Mouse (Mus musculus): ENCODE data around the gene Mamstr. TPM values are rescaled to one million over a fixed set of nuclear protein-coding genes. Genes with fewer than 3 reads are reported as not detected.

The Mamstr gene
- 0.64 TPM in 1 of 2 replicates, not detected in the other for total RNA-seq (2015)
- total RNA-seq (2017), result 0.12 TPM in 1 of 2 replicates, not detected in the other

DNA sequence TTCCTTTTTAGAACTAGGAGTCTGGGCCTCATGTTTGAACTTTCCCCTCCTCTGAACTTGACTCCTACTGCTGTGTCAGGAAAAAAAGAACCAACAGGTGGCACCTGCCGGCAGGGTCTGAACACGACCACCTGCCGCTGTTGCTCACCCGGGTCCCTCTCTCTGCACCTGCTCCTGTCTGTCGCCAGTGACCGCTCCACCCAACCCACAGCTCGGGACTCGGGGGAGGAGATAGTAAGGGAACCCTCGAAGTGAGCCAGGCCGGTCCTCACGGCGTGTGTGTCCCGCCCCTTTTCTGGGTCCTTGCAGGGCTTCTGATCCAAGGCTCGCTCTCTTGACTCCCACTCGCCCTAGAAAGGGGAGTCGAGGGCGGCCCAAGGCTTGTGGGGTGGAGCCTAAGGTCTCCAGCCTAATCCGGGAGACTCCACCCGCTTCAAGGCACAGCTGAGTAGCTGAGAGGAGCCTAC, at the start of gene Mamstr:
TSS of gene Mamstr (plus strand) at position 417 of the 467 bp plus-strand sequence.
- no peak for ATAC-seq (replicated peaks; ENCODE audit: poor library complexity)

DNA sequence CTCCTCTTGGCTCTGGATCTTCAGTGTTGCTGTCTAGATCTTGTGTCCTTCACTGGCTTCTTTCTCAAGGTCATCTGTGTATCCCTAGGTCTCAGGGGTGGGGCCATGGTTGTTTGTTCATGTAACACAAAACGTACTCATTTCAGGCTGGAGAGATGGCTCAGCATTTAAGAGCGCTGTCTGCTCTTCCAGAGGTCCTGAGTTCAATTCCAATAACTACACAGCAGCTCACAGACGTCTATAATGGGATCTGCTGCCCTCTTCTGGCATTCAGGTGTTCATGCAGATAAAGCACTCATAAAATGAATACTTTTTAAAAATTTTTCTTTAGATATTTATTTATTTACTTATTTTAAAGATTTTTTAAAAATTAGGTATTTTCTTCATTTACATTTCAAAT, 48.9 kb upstream of the Mamstr start:
- no peak for ATAC-seq (replicated peaks; ENCODE audit: poor library complexity)

DNA sequence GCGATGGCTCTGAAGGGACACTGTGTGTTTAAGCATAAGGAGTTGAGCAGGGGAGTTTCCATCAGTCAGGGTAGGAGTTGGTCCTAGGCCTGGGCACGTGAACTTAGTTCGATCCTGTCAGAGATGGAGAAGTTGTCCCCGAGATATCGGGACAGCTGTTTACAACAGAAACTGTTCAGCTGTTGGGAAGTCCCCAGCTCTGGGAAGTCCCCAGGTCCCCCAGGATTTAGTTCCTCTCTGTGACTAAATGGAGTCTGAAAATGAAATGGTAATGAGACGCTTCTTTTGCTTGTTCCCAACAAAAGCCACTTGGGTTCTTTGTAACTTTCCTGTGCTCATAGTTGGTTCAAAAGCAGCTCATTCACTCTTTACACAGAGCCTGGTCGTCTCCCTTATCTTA, 47.9 kb upstream of the Mamstr start:
- ATAC-seq (replicated peaks; ENCODE audit: poor library complexity), result no peak

DNA sequence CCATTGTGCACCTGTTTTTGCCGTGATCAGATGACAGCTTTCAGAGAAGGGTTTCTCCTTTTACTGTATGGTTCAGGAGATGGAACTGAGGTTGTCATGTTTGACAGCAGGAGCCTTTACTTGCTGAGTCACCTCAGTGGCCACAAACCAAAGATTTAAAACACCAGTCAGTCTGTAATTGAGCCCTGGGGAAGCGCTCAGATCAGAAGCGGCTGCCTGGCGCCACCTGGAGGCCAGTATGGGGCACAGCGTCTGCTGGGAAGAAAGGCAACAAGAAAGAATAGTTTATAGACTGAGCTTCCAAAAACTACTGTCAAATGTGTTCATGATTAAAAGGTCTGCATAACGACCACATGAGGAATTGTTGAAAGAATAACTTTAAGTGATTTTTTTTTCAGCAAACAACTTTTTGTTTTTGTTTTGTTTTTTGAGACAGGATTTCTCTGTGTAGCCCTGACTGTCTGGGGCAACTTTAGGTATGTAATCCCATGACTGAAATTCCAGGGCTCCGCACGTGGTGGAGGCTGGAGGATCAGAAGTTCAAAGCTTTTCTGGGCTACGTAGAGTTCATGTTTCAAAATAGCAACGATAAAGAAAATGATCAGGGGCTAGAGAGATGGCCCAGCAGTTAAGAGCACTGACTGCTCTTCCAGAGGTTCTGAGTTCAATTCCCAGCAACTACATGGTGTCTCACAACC, 46.5 kb upstream of the Mamstr start:
- peak; percentile 71 for ATAC-seq (replicated peaks; ENCODE audit: poor library complexity)

DNA sequence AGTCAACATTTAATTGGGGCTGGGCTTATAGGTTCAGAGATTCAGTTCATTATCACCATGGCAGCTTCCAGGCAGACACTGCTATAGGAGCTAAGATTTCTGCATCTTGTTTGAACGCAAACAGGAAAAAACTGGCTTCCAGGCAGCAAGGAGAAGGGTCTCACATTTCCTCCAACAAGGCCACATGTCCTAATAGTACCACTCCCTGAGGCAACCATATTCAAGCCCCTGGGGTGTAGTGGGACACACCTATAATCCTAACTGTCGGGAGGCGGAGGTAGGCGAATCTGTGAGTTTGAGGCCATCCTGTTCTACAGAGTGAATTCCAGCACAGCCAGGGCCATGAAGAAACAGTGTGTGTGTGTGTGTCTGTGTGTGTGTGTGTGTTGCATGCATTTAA, 44.6 kb upstream of the Mamstr start:
- ATAC-seq (replicated peaks; ENCODE audit: poor library complexity), result no peak

DNA sequence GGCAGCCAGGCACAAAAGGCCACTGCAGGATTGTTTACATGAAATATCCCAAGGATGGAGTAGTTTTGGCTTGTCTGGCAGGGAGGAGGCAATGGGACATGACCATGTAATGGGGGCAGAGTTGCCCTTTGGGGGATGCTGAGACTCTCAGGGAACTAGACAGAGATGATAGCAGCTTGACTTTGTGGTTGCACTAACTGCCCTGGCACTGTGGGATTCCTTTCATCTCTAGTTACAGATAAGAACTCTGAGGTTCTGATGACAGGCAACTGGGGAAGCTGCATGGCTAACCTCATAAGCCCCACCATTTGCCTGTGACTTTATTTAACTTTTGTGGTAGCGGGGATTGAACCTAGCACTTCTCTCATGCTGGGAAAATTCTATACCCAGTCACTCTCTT, 43.7 kb upstream of the Mamstr start:
- ATAC-seq (replicated peaks; ENCODE audit: poor library complexity), result peak; percentile 24; the same call in 1 of the 2 replicates

DNA sequence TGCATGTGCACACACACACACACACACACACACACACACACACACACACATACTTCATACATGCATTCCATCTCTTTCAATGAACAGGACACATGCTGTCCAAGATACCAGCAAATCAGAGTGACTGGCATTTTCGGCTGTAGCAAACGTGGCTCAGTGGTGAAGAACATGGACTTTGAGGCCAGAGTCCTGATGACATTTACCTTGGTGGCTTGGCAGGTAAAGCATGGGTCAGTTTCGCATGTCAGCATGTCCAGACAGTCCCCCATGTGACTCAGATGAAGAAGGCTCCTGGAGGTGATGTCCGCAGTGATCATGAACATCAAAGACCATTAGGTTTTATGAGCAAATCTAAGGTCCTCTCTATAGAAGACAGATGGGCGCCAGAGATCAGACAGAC, 42.8 kb upstream of the Mamstr start:
- ATAC-seq (replicated peaks; ENCODE audit: poor library complexity), result no peak

DNA sequence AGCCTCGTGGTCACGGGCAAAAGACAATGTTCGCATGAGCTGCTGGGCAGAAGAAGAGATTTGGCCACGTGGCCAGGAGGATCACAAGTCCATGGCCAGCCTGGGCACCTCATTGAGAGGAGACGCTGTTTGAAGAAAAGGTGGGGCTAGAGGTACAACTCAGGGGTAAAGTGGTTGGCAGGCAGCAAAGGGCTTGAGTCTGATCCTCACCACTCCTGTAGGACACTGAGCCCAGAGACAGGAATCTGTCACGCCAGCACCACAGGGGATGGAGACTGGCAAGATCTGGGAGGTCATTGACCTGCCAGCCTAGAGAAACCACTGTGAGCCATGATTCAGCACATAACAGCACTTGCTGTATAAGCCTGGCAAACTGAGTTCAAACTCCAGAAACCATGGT, 42.2 kb upstream of the Mamstr start:
- no peak for ATAC-seq (replicated peaks; ENCODE audit: poor library complexity)

DNA sequence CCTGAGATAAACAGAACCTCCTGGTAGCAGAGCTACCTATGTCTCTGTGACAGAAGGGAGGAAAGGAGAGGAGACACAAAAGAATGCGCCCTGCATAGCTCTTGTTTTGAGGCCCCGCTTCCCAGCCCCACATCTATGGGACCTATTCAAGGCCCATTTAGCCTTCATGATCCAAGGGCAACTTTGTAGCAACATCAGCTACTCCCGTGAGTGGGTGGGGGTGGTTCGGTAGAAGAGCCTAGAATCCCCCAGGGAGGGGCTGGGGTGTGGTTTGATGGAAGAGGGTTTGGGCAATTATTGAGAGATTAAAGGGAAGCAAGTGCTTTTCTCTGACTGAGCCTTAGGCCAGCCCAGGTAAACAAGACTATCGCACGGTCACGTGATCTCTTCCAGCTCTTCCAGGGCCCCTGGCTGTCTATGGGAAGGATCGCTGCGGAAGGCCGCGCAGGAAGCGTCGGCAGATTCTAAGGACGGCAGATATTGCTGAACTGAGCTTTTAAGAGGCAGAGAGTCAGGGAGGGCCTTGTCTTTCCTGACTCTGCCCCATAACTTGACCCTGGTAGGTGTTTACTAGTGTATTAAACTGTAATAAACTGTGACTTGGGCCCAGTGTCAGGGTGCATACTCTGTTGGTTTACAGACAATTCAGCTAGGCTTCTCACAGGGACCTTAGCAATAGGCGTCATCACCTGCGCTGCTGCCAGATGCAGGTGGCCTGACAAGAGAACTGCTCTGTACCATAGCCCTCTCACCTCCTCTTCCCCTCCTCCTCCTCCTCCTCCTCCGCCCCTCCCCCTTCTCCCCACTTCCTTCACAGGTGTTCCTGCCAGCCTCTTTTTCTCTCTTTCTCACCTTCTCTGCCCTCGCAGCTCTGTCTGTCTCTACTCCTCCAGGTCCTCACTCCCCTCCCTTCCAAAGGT, 40.6 kb upstream of the Mamstr start:
- ATAC-seq (replicated peaks; ENCODE audit: poor library complexity), result no peak

DNA sequence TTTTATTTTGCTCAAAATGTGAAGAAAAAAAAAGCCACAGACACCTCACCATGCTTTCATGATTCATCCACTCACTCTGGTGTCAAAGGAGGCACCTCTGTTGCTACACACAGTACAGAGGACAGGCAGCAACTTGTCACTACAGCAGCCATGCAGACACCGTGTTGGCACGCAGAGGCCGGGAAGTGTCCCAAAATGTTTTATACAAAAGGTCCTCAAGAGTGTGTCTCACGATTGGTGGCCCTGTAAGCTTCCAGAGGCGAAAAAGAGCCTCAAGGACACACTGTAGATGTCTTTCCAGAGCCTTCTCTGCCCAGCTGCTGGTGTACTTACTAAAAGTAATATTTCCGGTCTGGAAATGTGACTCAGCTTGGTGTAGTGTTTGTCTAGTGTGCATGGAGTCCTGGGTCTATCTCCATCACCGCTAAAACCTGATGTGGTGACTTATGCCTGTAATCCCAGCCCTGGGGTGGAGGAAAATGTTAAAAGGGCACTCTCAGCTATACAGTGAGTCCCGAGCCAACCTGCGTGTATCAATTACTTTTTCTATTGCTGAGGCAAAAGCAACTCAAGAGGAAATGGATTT, 34.0 kb upstream of the Mamstr start:
- ATAC-seq (replicated peaks; ENCODE audit: poor library complexity), result no peak

DNA sequence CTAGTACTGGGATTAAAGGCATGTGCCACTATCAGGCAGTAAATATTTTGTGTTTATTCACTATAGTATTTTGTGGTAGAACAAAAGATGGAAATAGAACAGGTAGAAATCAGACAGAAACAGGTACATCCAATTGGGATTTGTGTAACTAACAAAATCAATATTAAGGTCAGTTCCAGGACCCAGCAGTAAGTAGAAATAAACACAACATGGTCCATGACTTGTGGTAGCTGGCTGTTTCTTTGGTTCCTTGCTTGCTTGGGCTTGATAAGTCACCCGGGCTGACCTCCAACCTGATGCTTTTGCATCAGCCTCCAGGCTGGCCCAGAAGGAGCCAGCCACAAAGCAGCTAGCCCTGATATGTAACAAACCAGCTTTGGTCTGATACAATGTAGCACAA, 30.3 kb upstream of the Mamstr start:
- no peak for ATAC-seq (replicated peaks; ENCODE audit: poor library complexity)

DNA sequence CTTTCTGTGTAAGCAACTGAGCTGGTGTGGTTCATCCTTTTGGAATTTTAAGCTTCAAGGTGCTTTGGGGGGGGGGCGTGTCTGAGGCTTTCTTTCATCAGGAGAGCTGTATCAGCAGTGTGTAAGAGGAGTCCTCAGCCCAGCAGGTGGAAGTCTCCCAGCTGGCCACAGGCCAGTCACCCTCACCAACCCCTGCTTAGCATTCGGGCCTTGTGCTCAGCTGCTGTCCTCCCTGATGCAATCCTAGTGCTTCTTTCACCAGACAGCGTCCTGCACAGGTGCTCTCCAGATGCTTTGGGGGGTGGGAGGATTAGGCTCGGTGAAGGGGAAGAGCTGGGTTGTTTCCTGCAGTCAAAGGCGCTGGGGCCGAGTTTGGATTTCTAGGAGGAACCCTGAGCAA, 23.5 kb upstream of the Mamstr start:
- ATAC-seq (replicated peaks; ENCODE audit: poor library complexity), result no peak

DNA sequence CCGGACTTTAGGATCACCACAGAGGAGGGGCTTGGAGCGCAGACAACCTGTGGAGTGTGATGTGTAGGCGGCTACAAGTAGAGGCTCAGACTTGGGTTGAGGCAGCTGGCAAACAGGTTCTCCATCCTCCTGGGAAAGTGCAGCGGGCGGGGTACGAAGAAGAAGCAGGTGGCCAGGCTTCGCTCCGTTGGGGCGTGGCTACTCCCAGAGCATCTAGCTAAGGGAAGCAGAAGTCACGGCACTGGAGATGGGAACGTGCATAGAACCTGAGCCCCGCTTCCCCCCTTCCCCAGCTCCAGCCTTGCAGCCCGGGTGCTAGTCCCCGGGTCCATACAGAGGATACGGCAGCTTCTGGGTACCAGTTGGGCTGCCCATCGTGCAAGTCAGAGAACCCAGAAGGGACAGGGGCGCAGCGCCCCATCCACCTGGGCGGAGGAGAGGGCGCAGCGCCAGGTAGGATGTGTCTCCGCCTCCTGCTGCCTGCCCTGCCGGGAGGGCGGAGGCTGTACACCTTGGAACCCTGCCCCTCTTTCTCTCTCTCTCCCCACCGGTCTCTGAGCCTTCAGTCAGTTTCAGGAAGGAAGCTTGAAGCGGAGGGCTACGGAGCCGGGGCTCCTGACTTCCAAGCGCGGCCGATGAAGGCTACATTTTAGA, 22.6 kb upstream of the Mamstr start, which contains the start of gene Fut1:
TSS of gene Fut1 (plus strand) at position 248 of the 654 bp plus-strand sequence.
- ATAC-seq (replicated peaks; ENCODE audit: poor library complexity), result no peak

DNA sequence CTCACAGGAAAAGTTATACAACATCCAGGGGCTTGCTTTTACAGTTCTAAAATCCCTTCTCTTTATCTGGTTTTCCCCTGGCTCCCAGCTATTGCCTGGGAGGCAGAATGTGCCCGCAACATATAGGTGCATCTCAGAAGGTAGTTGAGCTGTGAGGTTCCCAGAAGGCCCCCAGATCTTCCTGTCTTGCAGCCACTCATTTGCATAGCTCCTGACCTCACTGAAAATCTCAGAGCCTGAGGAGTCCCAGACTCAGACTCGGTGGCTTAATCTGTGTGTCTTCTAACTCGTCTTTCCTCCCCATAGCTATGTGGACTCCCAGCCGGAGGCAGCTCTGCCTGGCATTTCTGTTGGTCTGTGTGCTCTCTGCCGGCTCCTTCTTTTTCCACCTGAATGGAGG, 21.5 kb upstream of the Mamstr start:
- ATAC-seq (replicated peaks; ENCODE audit: poor library complexity), result no peak

DNA sequence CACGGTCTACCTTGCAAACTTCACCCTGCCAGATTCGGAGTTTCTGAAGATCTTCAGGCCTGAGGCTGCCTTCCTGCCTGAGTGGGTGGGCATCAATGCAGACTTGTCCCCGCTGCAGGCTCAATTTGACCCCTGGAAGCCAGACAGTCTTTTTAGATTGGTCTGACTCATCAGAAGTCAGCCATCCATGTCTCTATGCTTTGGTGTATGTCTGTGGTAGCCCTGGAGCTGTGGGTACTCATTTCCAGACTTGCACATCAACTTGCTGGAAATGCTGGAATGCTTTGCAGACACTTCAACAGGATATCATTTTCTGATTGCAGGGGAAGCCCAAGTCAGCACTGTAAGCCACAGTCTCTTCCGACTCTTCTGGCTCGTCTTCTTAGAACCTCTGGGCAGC, 20.2 kb upstream of the Mamstr start:
- ATAC-seq (replicated peaks; ENCODE audit: poor library complexity), result no peak

DNA sequence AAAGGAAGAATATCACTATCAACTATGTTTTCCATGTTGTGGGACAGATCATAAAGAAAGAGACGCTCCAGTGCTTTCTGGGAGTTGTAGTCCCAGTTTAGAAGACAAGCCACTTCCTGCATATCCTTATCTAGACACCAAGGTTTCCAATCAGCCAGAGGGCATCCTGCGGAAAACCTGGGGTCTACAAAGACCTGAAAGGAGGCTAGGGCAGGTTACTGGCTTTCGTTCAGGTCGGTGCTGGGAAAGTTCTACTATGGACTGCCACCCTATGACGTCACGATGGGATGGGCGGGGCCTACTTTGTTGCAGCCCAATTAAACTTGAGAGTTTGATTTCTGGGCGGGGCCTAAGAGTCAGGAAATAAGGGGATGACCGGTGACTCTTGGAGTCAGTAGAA, 18.3 kb upstream of the Mamstr start, which contains the start of gene Izumo1:
TSS of gene Izumo1 (plus strand) at position 369 of the 400 bp plus-strand sequence.
- peak; percentile 54; the same call in 1 of the 2 replicates for ATAC-seq (replicated peaks; ENCODE audit: poor library complexity)

DNA sequence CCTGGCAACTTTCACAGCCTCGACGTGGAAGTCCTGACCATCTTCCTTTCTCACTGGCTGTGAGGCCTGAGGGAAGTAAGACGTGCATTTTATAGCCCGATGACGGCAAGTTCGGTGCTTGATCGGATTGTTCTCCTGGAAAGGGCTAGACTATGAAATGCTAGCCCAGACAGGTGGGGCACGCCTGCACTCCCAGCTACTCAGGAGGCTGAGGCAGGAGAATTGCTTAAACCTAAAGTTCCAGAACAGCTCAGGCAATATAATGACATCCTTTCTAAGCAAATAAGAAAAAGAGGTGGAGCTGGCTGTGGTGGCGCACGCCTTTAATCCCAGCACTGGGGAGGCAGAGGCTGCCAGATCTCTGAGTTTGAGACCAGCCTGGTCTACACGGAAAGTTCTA, 16.3 kb upstream of the Mamstr start:
- ATAC-seq (replicated peaks; ENCODE audit: poor library complexity), result no peak

DNA sequence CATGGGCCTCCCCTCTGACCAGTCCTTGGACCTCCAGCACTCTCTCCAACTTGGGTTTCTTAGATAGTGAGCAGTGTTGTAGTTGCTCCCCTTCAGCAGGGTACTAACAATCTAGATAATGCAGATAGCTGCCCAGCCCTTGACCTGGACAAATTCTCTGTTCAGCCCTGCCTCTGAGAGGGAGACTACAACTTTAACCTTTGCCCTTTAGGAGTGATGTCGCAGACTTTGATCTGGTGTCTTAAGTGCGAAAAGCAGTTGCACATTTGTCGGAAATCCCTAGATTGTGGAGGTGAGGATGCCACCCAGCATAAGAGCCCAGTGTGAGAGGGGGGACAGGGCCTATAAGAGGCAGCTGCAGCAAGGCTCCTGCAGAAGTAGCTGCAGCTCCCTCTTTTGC, 15.1 kb upstream of the Mamstr start:
- ATAC-seq (replicated peaks; ENCODE audit: poor library complexity), result no peak

DNA sequence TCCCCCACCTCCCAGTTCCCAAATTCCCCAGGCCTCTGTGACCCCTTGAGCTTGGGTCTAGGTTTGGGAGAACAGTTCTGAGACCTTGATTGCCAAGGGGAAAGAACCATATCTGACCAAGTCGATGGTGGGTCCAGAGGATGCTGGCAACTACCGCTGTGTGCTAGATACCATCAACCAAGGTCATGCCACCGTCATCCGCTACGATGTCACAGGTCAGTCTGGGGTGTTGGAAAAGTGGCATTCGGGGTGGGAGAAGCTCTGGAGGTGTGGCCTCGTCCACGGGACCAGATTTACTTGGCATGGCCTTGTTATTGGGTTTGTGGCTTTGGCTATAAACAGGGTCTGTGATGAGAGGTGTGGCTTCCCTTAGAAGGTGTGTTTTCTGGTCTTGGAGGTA, 14.3 kb upstream of the Mamstr start:
- ATAC-seq (replicated peaks; ENCODE audit: poor library complexity), result no peak

DNA sequence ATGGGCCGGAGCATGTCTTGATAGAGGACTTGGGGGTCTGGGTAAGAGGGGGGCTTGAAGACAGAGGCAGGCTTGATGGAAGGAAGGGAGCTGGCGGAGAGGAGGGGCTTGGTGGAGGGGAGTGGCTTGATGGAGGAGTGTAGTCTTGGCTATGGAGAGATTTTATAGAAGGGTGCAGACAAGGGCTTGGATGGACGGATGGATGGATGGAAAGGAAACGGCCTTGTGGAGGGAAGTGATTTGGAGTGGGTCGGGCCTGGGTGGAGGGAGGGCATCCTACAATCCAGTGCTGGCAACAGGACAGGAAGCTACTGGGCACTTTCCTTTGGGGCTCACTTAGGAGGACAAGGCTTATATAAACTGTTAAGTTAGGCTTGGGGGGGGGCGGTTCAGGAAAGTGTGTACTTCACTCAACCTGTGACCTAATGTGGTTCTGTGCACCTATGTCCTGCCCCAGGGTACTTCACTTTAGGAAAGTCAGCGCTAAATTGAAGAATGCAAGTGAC, 13.2 kb upstream of the Mamstr start:
- ATAC-seq (replicated peaks; ENCODE audit: poor library complexity), result no peak

DNA sequence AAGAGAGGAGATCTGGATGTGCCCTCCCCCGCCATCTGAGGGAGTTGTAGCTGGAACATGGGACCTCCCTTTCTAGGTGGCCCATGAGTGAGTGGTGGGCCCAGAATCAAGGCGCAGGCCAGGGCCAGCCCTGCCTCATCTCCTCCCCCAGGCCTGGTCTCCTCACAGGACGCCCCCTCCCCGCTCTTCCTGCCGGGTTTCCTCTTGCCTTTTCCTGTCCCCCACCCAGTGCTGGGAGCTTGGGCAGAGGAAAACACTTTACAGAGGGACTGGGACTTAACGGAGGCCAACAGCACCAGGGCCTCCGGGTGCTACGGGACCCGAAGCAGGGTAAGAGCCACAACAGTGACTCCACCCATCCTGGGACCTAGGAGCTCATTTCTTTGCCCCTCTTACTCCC, 12.5 kb upstream of the Mamstr start, which contains the start of gene Rasip1:
TSS of gene Rasip1 (plus strand) at position 228 of the 400 bp plus-strand sequence.
- no peak for ATAC-seq (replicated peaks; ENCODE audit: poor library complexity)

All from megakaryocyte progenitor cell, adult 5-6 weeks (primary cell).